Mouse (Mus musculus): ENCODE data around the gene Myo15b. TPM values are rescaled to one million over a fixed set of nuclear protein-coding genes. Genes with fewer than 3 reads are reported as not detected.

Gene Myo15b
- polyA plus RNA-seq (2015; fragmentation: Nextera tagmentation; extraction: Ambion mirVana): 0.12 and 5.0 TPM in 2 replicates

GRCm38 (mm10) chr11:115858354-115858753 lies at the start of gene Myo15b:
Myo15b (plus strand) TSS chr11:115858406.
- 13% methylated on average over 27 of the region's 27 CpGs for WGBS
- Histone ChIP-seq H3K4me3 (replicated peaks) (peak within 1 kb of the TSS; percentile 25), H3K4me2 (peak within 1 kb of the TSS; percentile 51), H3K27me3 (replicated peaks) (peaks cover 54% of the 10 kb centered on the region), H3K9me3 (replicated peaks) (no peaks in the 10 kb centered on the region), H3K27ac (replicated peaks) (no peak within 1 kb of the TSS), H3K4me1 (peaks cover 20% of the 10 kb centered on the region), H3K36me3 (no peaks in the 10 kb centered on the region), H3K9ac (replicated peaks) (no peak within 1 kb of the TSS; the same call in 1 of the 2 replicates)
- no peak for ATAC-seq (ENCODE audit: low FRiP score)

GRCm38 (mm10) chr11:115808696-115809310 lies 49.4 kb upstream of the Myo15b start:
- WGBS: 42% methylated on average over 10 of the region's 10 CpGs
- no peak for ATAC-seq (ENCODE audit: low FRiP score)
- Histone ChIP-seq H3K4me1 (peaks cover 68% of the 10 kb centered on the region), H3K4me2 (peak overlapping the region; percentile 96), H3K9ac (replicated peaks) (no peak overlapping the region), H3K27ac (replicated peaks) (peak overlapping the region; percentile 72), H3K9me3 (replicated peaks) (no peaks in the 10 kb centered on the region), H3K36me3 (peaks cover 13% of the 10 kb centered on the region), H3K27me3 (replicated peaks) (no peaks in the 10 kb centered on the region), H3K4me3 (replicated peaks) (no peak overlapping the region)

GRCm38 (mm10) chr11:115809311-115809781 lies 48.9 kb upstream of the Myo15b start:
- H3K9ac ChIP-seq (replicated peaks): no peak overlapping the region
- H3K4me3 ChIP-seq (replicated peaks): no peak overlapping the region
- H3K27ac ChIP-seq (replicated peaks): peak overlapping the region; percentile 72
- H3K4me2 ChIP-seq: peak overlapping the region; percentile 96
- no peak for ATAC-seq (ENCODE audit: low FRiP score)
- H3K36me3 ChIP-seq: peaks cover 11% of the 10 kb centered on the region
- no peaks in the 10 kb centered on the region for H3K27me3 ChIP-seq (replicated peaks)
- peaks cover 72% of the 10 kb centered on the region for H3K4me1 ChIP-seq
- 68% methylated on average over 8 of the region's 8 CpGs for WGBS
- H3K9me3 ChIP-seq (replicated peaks): no peaks in the 10 kb centered on the region

- Histone ChIP-seq H3K4me2 (peak overlapping the region; percentile 96), H3K4me3 (replicated peaks) (peak overlapping the region; percentile 84), H3K9ac (replicated peaks) (no peak overlapping the region), H3K27ac (replicated peaks) (0 out of 2 replicates have a peak overlapping the region, but pooled peaks have one; percentile 76), H3K4me1 (peaks cover 77% of the 10 kb centered on the region), H3K27me3 (replicated peaks) (no peaks in the 10 kb centered on the region), H3K36me3 (peaks cover 5% of the 10 kb centered on the region; the same call in 1 of the 2 replicates), H3K9me3 (replicated peaks) (no peaks in the 10 kb centered on the region)
- no peak for ATAC-seq (ENCODE audit: low FRiP score)
- 84% methylated on average over 14 of the region's 14 CpGs for WGBS
These were observed 47.8 kb upstream of the Myo15b start for GRCm38 (mm10) chr11:115810377-115810776.

- H3K9ac ChIP-seq (replicated peaks): no peak overlapping the region; the same call in 1 of the 2 replicates
- no peaks in the 10 kb centered on the region for H3K27me3 ChIP-seq (replicated peaks)
- peak overlapping the region; percentile 96 for H3K4me2 ChIP-seq
- peaks cover 82% of the 10 kb centered on the region for H3K4me1 ChIP-seq
- no peaks in the 10 kb centered on the region for H3K36me3 ChIP-seq
- ATAC-seq (ENCODE audit: low FRiP score): no peak
- WGBS: 80% methylated on average over 20 of the region's 20 CpGs
- no peaks in the 10 kb centered on the region for H3K9me3 ChIP-seq (replicated peaks)
- H3K27ac ChIP-seq (replicated peaks): peak overlapping the region; percentile 76; the same call in 1 of the 2 replicates
- peak overlapping the region; percentile 84 for H3K4me3 ChIP-seq (replicated peaks)
These were observed 46.7 kb upstream of the Myo15b start for GRCm38 (mm10) chr11:115811381-115812093.

- Histone ChIP-seq H3K4me2 (peak overlapping the region; percentile 96), H3K27me3 (replicated peaks) (no peaks in the 10 kb centered on the region), H3K36me3 (peaks cover 4% of the 10 kb centered on the region), H3K4me3 (replicated peaks) (peak overlapping the region; percentile 84), H3K27ac (replicated peaks) (peak overlapping the region; percentile 76; the same call in 1 of the 2 replicates), H3K9me3 (replicated peaks) (no peaks in the 10 kb centered on the region), H3K4me1 (peaks cover 77% of the 10 kb centered on the region), H3K9ac (replicated peaks) (peak overlapping the region; percentile 48)
- WGBS: 33% methylated on average over 7 of the region's 7 CpGs
- ATAC-seq (ENCODE audit: low FRiP score): no peak
These were observed 46.1 kb upstream of the Myo15b start for GRCm38 (mm10) chr11:115812095-115812494.

- Histone ChIP-seq H3K9me3 (replicated peaks) (no peaks in the 10 kb centered on the region), H3K36me3 (peaks cover 9% of the 10 kb centered on the region), H3K4me3 (replicated peaks) (peak overlapping the region; percentile 84), H3K4me2 (peak overlapping the region; percentile 96), H3K9ac (replicated peaks) (peak overlapping the region; percentile 48), H3K27ac (replicated peaks) (peak overlapping the region; percentile 76), H3K4me1 (peaks cover 72% of the 10 kb centered on the region), H3K27me3 (replicated peaks) (no peaks in the 10 kb centered on the region)
- 4% methylated on average over 28 of the region's 28 CpGs for WGBS
- peak; percentile 28; the same call in 1 of the 2 replicates for ATAC-seq (ENCODE audit: low FRiP score)
These were observed 45.4 kb upstream of the Myo15b start for GRCm38 (mm10) chr11:115812533-115813420.

GRCm38 (mm10) chr11:115813507-115814296 lies 44.5 kb upstream of the Myo15b start, which contains the start of gene Caskin2:
Caskin2 (minus strand) TSS chr11:115813639.
- WGBS: under 1% methylated on average over 40 of the region's 44 CpGs

GRCm38 (mm10) chr11:115814605-115815450 lies 43.4 kb upstream of the Myo15b start, which contains the start of gene Tsen54:
Tsen54 (plus strand) TSS chr11:115814724.
- no peaks in the 10 kb centered on the region for H3K27me3 ChIP-seq (replicated peaks)
- H3K27ac ChIP-seq (replicated peaks): peak within 1 kb of the TSS; percentile 76
- under 1% methylated on average over 80 of the region's 84 CpGs for WGBS
- peak within 1 kb of the TSS; percentile 84 for H3K4me3 ChIP-seq (replicated peaks)
- H3K9ac ChIP-seq (replicated peaks): peak within 1 kb of the TSS; percentile 85
- H3K4me1 ChIP-seq: peaks cover 51% of the 10 kb centered on the region
- H3K4me2 ChIP-seq: peak within 1 kb of the TSS; percentile 96
- no peaks in the 10 kb centered on the region for H3K9me3 ChIP-seq (replicated peaks)
- peaks cover 20% of the 10 kb centered on the region for H3K36me3 ChIP-seq
- peak; percentile 74 for ATAC-seq (ENCODE audit: low FRiP score)

More at GRCm38 (mm10) chr11:115813507-115814296, 44.5 kb upstream of the Myo15b start, which contains the start of gene Caskin2:
- Histone ChIP-seq H3K9me3 (replicated peaks) (no peaks in the 10 kb centered on the region), H3K9ac (replicated peaks) (peak within 1 kb of the TSS; percentile 85), H3K27me3 (replicated peaks) (no peaks in the 10 kb centered on the region), H3K4me3 (replicated peaks) (peak within 1 kb of the TSS; percentile 84), H3K36me3 (peaks cover 15% of the 10 kb centered on the region), H3K4me1 (peaks cover 62% of the 10 kb centered on the region), H3K27ac (replicated peaks) (peak within 1 kb of the TSS; percentile 76), H3K4me2 (peak within 1 kb of the TSS; percentile 96)
- ATAC-seq (ENCODE audit: low FRiP score): peak; percentile 90

GRCm38 (mm10) chr11:115817331-115817730 lies 40.9 kb upstream of the Myo15b start:
- no peak overlapping the region for H3K4me3 ChIP-seq (replicated peaks)
- no peak overlapping the region for H3K27ac ChIP-seq (replicated peaks)
- no peaks in the 10 kb centered on the region for H3K27me3 ChIP-seq (replicated peaks)
- H3K9ac ChIP-seq (replicated peaks): no peak overlapping the region
- WGBS: 90% methylated on average over 5 of the region's 5 CpGs
- H3K4me1 ChIP-seq: peaks cover 30% of the 10 kb centered on the region
- peaks cover 45% of the 10 kb centered on the region for H3K36me3 ChIP-seq
- H3K9me3 ChIP-seq (replicated peaks): no peaks in the 10 kb centered on the region
- no peak for ATAC-seq (ENCODE audit: low FRiP score)
- no peak overlapping the region for H3K4me2 ChIP-seq

Data from neural tube, embryonic 15.5 days (tissue).